Comparison of ENCODE assay signal across 8 mouse cellular contexts in the genomic region with DNA sequence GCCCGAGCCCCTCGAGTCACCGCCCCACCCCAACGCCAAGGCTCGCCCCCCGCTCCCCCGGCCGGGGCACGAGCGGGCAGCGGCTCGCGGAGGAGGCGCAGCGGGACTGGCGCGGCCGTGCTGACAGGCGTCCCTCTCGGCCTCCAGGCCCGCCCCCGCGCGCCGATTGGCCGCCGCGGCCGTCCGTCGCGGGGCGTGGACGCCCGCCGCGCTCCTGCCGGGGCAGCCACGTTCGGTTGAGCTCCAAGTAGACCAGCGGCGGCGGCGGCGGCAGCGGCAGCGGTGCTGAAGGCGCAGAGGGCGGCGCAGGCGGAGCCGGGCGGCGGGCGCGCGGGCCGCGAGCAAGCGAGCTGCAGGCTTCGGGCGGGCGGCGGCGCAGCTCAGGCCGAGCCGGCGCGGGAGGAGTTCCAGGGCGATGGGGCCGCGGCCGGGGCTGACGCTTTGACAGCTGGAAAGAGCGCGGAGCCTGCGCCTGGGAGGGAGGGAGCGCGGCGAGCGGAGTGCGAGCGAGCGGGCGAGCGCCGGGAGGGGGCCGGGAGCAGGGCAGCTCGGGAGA. TPM values are rescaled to one million over a fixed set of nuclear protein-coding genes. Genes with fewer than 3 reads are reported as not detected.
A peak's percentile ranks its signal among the peaks of the same experiment; 100 is the strongest.
DNase-seq lines count a peak whose midpoint lies in the region; ATAC-seq and TF ChIP-seq lines count a peak whose summit lies in the region.

No protein-coding gene starts in this region.

- H3K4me3 ChIP-seq in E14TG2a.4 (replicated peaks; ENCODE audit: low read length), result peak overlapping the region; percentile 93
- peak overlapping the region; percentile 99 for H3K4me3 ChIP-seq in forebrain, embryonic 15.5 days
- peak overlapping the region; percentile 81 for H3K4me3 ChIP-seq in layer of hippocampus, adult 2 months
- H3K4me3 ChIP-seq in lung, adult 2 months (replicated peaks; ENCODE audit: extremely low read depth, low read depth, low read length), result peak overlapping the region; percentile 82

- TF ChIP-seq POLR2A in lung, adult 2 months (IDR thresholded peaks at IDR 0.05; ENCODE audit: borderline replicate concordance, extremely low read depth, low read depth, low read length), result peak; percentile 65; the same call in 1 of the 2 replicates

- DNase-seq in cerebellum, adult 11 months, result peak; percentile 94
- DNase-seq in heart, postnatal 25 days (ENCODE audit: low spot score), result peak; percentile 94
- DNase-seq in layer of hippocampus, adult 2 months (ENCODE audit: low spot score in 2 of 2), result peak; percentile 92 to 94
- DNase-seq in lung, adult 2 months, result peak; percentile 91
- DNase-seq in thymus, adult 18-20 months, result peak; percentile 89 to 91

- intact Hi-C loops in heart, postnatal 25 days (cut with DNase I), result loop anchor here (2.0 to 5.0 kb wide), 3 partner anchors 77 to 251 kb away; a partner anchor contains a TSS

- H3K9me3 ChIP-seq in E14TG2a.4 (ENCODE audit: low read length), result no peaks in the 10 kb centered on the region
- H3K9me3 ChIP-seq in forebrain, embryonic 15.5 days, result no peaks in the 10 kb centered on the region

- H3K27ac ChIP-seq in forebrain, embryonic 15.5 days (replicated peaks), result peak overlapping the region; percentile 97
- peak overlapping the region; percentile 92 for H3K27ac ChIP-seq in layer of hippocampus, adult 2 months

- H3K27me3 ChIP-seq in E14TG2a.4 (ENCODE audit: insufficient read depth, low read length), result peaks cover 13% of the 10 kb centered on the region
- H3K27me3 ChIP-seq in forebrain, embryonic 15.5 days, result no peaks in the 10 kb centered on the region

- peaks cover 31% of the 10 kb centered on the region for H3K36me3 ChIP-seq in E14TG2a.4 (ENCODE audit: insufficient read depth, low read length)
- H3K36me3 ChIP-seq in forebrain, embryonic 15.5 days, result peaks cover 12% of the 10 kb centered on the region; the same call in 1 of the 2 replicates

- peak overlapping the region; percentile 98 for H3K9ac ChIP-seq in forebrain, embryonic 15.5 days (replicated peaks)

- TF ChIP-seq CTCF in E14TG2a.4 (conservative IDR thresholded peaks at IDR 0.05; ENCODE audit: low read length), result no peak
- TF ChIP-seq CTCF in layer of hippocampus, adult 2 months (conservative IDR thresholded peaks at IDR 0.05), result no peak
- TF ChIP-seq CTCF in lung, adult 2 months (IDR thresholded peaks at IDR 0.05; ENCODE audit: insufficient read depth, low read length), result no peak

- peak; percentile 93 for ATAC-seq in forebrain, embryonic 15.5 days (replicated peaks)
- ATAC-seq in neutrophil, adult 5-6 weeks (ENCODE audit: extremely low read depth, insufficient number of reproducible peaks, low FRiP score, poor library complexity, severe bottlenecking), result peak; percentile 59

- under 1% methylated on average over 86 of the region's 89 CpGs for WGBS in forebrain, embryonic 15.5 days
- under 1% methylated on average over 86 of the region's 89 CpGs for WGBS in lung, adult 2 months

- H3K4me1 ChIP-seq in E14TG2a.4 (replicated peaks; ENCODE audit: low read depth, low read length), result peaks cover 65% of the 10 kb centered on the region
- peaks cover 61% of the 10 kb centered on the region for H3K4me1 ChIP-seq in forebrain, embryonic 15.5 days
- H3K4me1 ChIP-seq in lung, adult 2 months (ENCODE audit: control insufficient read depth, insufficient read depth, low read length), result peaks cover 24% of the 10 kb centered on the region

- peak overlapping the region; percentile 80 for H3K4me2 ChIP-seq in forebrain, embryonic 15.5 days (replicated peaks)

RNA-seq across cellular contexts. Expression of a gene that starts 0.8 kb away (rescaled TPM):
- 198 and 201 TPM in 2 replicates for polyA plus RNA-seq in forebrain, embryonic 15.5 days (2015; fragmentation: Nextera tagmentation; extraction: Ambion mirVana)
- total RNA-seq in heart, postnatal 25 days (2021), result 10 to 100 TPM; 41.6 to 45.0 TPM
- total RNA-seq in layer of hippocampus, adult 2 months (2021), result 100 to 1,000 TPM; 157 TPM
- 41.0 and 43.2 TPM in 2 replicates for polyA plus RNA-seq in lung, adult 2 months (2012; rRNA removed)
- total RNA-seq in neutrophil, adult 5-6 weeks (2017), result 16.4 and 23.5 TPM in 2 replicates

Comparison
In these comparisons a context has a peak if more than half of its experiments do, and no peak if none do; other contexts are left out.
1. Peak in every context shown above with its lines: DNase-seq, ATAC-seq, H3K4me3 ChIP-seq and H3K27ac ChIP-seq.